Mouse (Mus musculus): ENCODE data around the gene Fam213a. TPM values are rescaled to one million over a fixed set of nuclear protein-coding genes. Genes with fewer than 3 reads are reported as not detected.
A peak's percentile ranks its signal among the peaks of the same experiment; 100 is the strongest.
"Not testable (repeated sequence)": the region's sequence is repeated elsewhere in the genome, so short reads cannot be mapped to it uniquely, and the experiment has no call there.

Gene Fam213a
- 50.0 and 66.3 TPM in 2 replicates for total RNA-seq (2014; rRNA removed)
- 110 and 124 TPM in 2 replicates for polyA plus RNA-seq (2015; fragmentation: Nextera tagmentation; extraction: Ambion mirVana)

GRCm38 (mm10) chr14:41013630-41014613 lies at the start of gene Fam213a:
Fam213a (minus strand) TSS chr14:41013788.
- ATAC-seq (ENCODE audit: low FRiP score) (peak; percentile 99), DNase-seq (ENCODE audit: low spot score) (peak; percentile 95)
- peak within 1 kb of the TSS; percentile 75 for H3K4me2 ChIP-seq (ENCODE audit: low read depth, low read length, poor library complexity, severe bottlenecking)
- H3K4me1 ChIP-seq (ENCODE audit: insufficient read depth, low read length), result no peaks in the 10 kb centered on the region
- WGBS, result 1% methylated on average over 32 of the region's 32 CpGs
- H3K9ac ChIP-seq (replicated peaks; ENCODE audit: low read length, poor library complexity, severe bottlenecking), result peak within 1 kb of the TSS; percentile 73
- H3K27me3 ChIP-seq (ENCODE audit: insufficient read depth, low read length), result no peaks in the 10 kb centered on the region
- H3K36me3 ChIP-seq (ENCODE audit: insufficient read depth, low read length), result no peaks in the 10 kb centered on the region
- no peaks in the 10 kb centered on the region for H3K9me3 ChIP-seq (ENCODE audit: low read length)
- H3K27ac ChIP-seq (ENCODE audit: low read depth, low read length), result peak within 1 kb of the TSS; percentile 81
- H3K4me3 ChIP-seq (ENCODE audit: low read depth, low read length), result peak within 1 kb of the TSS; percentile 54
- no peak for TF ChIP-seq CTCF (IDR thresholded peaks at IDR 0.05)

- H3K4me1 ChIP-seq (ENCODE audit: insufficient read depth, low read length); ATAC-seq (ENCODE audit: low FRiP score); H3K4me2 ChIP-seq (ENCODE audit: low read depth, low read length, poor library complexity, severe bottlenecking); H3K36me3 ChIP-seq (ENCODE audit: insufficient read depth, low read length); H3K9me3 ChIP-seq (ENCODE audit: low read length); H3K27me3 ChIP-seq (ENCODE audit: insufficient read depth, low read length); DNase-seq (ENCODE audit: low spot score); H3K9ac ChIP-seq (replicated peaks; ENCODE audit: low read length, poor library complexity, severe bottlenecking); H3K4me3 ChIP-seq (ENCODE audit: low read depth, low read length); H3K27ac ChIP-seq (ENCODE audit: low read depth, low read length): not testable (repeated sequence)
- TF ChIP-seq CTCF (IDR thresholded peaks at IDR 0.05), result 0 out of 2 replicates have a peak, but pooled peaks have one; percentile 3
- 69% methylated on average over 3 of the region's 4 CpGs for WGBS
Measured at GRCm38 (mm10) chr14:41053190-41053589, 39.6 kb upstream of the Fam213a start.

- Histone ChIP-seq H3K27ac (ENCODE audit: low read depth, low read length) (no peak overlapping the region), H3K9ac (replicated peaks; ENCODE audit: low read length, poor library complexity, severe bottlenecking) (no peak overlapping the region), H3K4me3 (ENCODE audit: low read depth, low read length) (no peak overlapping the region), H3K4me2 (ENCODE audit: low read depth, low read length, poor library complexity, severe bottlenecking) (no peak overlapping the region), H3K36me3 (ENCODE audit: insufficient read depth, low read length) (no peaks in the 10 kb centered on the region), H3K27me3 (ENCODE audit: insufficient read depth, low read length) (no peaks in the 10 kb centered on the region), H3K9me3 (ENCODE audit: low read length) (no peaks in the 10 kb centered on the region), H3K4me1 (ENCODE audit: insufficient read depth, low read length) (no peaks in the 10 kb centered on the region)
- no peak for ATAC-seq (ENCODE audit: low FRiP score)
- 82% methylated on average over 5 of the region's 5 CpGs for WGBS
- no peak for DNase-seq (ENCODE audit: low spot score)
- TF ChIP-seq CTCF (IDR thresholded peaks at IDR 0.05), result 0 out of 2 replicates have a peak, but pooled peaks have one; percentile 23
Measured at GRCm38 (mm10) chr14:41052481-41052880, 38.9 kb upstream of the Fam213a start.

- H3K4me2 ChIP-seq (ENCODE audit: low read depth, low read length, poor library complexity, severe bottlenecking), result no peak overlapping the region
- no peak overlapping the region for H3K27ac ChIP-seq (ENCODE audit: low read depth, low read length)
- TF ChIP-seq CTCF (IDR thresholded peaks at IDR 0.05), result no peak
- H3K9me3 ChIP-seq (ENCODE audit: low read length), result no peaks in the 10 kb centered on the region
- H3K9ac ChIP-seq (replicated peaks; ENCODE audit: low read length, poor library complexity, severe bottlenecking), result no peak overlapping the region
- DNase-seq (ENCODE audit: low spot score), result no peak
- H3K27me3 ChIP-seq (ENCODE audit: insufficient read depth, low read length), result no peaks in the 10 kb centered on the region
- H3K4me1 ChIP-seq (ENCODE audit: insufficient read depth, low read length), result no peaks in the 10 kb centered on the region
- no peak overlapping the region for H3K4me3 ChIP-seq (ENCODE audit: low read depth, low read length)
- WGBS, result 78% methylated on average over 6 of the region's 6 CpGs
- ATAC-seq (ENCODE audit: low FRiP score), result no peak
- no peaks in the 10 kb centered on the region for H3K36me3 ChIP-seq (ENCODE audit: insufficient read depth, low read length)
Measured at GRCm38 (mm10) chr14:41050471-41050870, 36.9 kb upstream of the Fam213a start.

GRCm38 (mm10) chr14:41047402-41047801 lies 33.8 kb upstream of the Fam213a start:
- TF ChIP-seq CTCF (IDR thresholded peaks at IDR 0.05), result no peak
- ATAC-seq (ENCODE audit: low FRiP score) (no peak), DNase-seq (ENCODE audit: low spot score) (no peak)
- no peaks in the 10 kb centered on the region for H3K4me1 ChIP-seq (ENCODE audit: insufficient read depth, low read length)
- no peak overlapping the region for H3K27ac ChIP-seq (ENCODE audit: low read depth, low read length)
- H3K9me3 ChIP-seq (ENCODE audit: low read length), result no peaks in the 10 kb centered on the region
- no peak overlapping the region for H3K9ac ChIP-seq (replicated peaks; ENCODE audit: low read length, poor library complexity, severe bottlenecking)
- H3K4me3 ChIP-seq (ENCODE audit: low read depth, low read length), result no peak overlapping the region
- WGBS, result 91% methylated on average over 2 of the region's 2 CpGs
- no peaks in the 10 kb centered on the region for H3K27me3 ChIP-seq (ENCODE audit: insufficient read depth, low read length)
- H3K36me3 ChIP-seq (ENCODE audit: insufficient read depth, low read length), result no peaks in the 10 kb centered on the region
- H3K4me2 ChIP-seq (ENCODE audit: low read depth, low read length, poor library complexity, severe bottlenecking), result no peak overlapping the region

Data from midbrain, postnatal 0 days (tissue).